9 mouse cellular contexts compared by ENCODE assay signal in the genomic region with DNA sequence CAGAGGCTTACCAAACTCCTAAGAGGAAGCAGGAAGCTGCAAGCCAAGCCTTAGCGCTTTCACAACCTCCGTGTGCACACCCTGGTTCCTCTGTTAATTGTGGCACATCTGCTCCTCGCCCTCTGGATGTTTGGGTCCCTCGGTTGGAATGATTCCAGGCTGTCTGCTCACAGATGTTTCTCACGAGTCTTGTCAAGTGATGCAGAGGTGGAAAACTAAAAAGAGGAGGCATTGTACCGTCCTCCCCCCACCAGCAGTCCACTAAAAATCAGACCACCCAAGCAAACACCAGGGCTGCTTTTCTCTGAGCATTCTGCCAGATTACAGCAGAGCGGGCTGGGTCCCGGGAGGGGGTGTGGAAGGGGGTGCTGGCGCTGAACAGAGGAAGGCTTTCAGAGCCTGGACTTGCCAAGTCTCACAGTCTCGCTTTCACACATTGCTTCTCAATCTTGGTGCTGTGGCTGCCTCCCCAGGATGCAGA. TPM values are rescaled to one million over a fixed set of nuclear protein-coding genes. Genes with fewer than 3 reads are reported as not detected.
A peak's percentile ranks its signal among the peaks of the same experiment; 100 is the strongest.
DNase-seq lines count a peak whose midpoint lies in the region; ATAC-seq and TF ChIP-seq lines count a peak whose summit lies in the region.
"Had no signal": no experiment of that assay in that cellular context is flagged by ENCODE, and none has a peak within 500 bp of the region (broad histone marks: within the 10 kb centered on the region; RNA-seq: fewer than 3 reads in every experiment).

No protein-coding gene starts in this region.

- peak; percentile 20 for ATAC-seq in common myeloid progenitor, adult 5-6 weeks (replicated peaks; ENCODE audit: low read depth, poor library complexity, severe bottlenecking)
- no peak for ATAC-seq in heart, embryonic 16.5 days (replicated peaks; ENCODE audit: extremely low read depth, insufficient read depth, low FRiP score)
- ATAC-seq in megakaryocyte progenitor cell, adult 5-6 weeks (replicated peaks; ENCODE audit: poor library complexity): peak; percentile 42
- no peak for ATAC-seq in stomach, postnatal 0 days (ENCODE audit: low FRiP score, low TSS enrichment)

- H3K27ac ChIP-seq in heart, embryonic 16.5 days (ENCODE audit: low read length): 0 out of 2 replicates have a peak overlapping the region, but pooled peaks have one; percentile 2
- peak overlapping the region; percentile 73 for H3K27ac ChIP-seq in stomach, postnatal 0 days (replicated peaks)

- no peaks in the 10 kb centered on the region for H3K9me3 ChIP-seq in heart, embryonic 16.5 days (replicated peaks; ENCODE audit: control insufficient read depth, low read length)
- H3K9me3 ChIP-seq in stomach, postnatal 0 days (ENCODE audit: control insufficient read depth, low read length): no peaks in the 10 kb centered on the region

- H3K36me3 ChIP-seq in heart, embryonic 16.5 days (ENCODE audit: control insufficient read depth, insufficient read depth): peaks cover 3% of the 10 kb centered on the region; the same call in 1 of the 2 replicates
- peaks cover 7% of the 10 kb centered on the region for H3K36me3 ChIP-seq in stomach, postnatal 0 days (ENCODE audit: control insufficient read depth, insufficient read depth, low read length)

- 33% methylated on average over 10 of the region's 10 CpGs for WGBS in heart, embryonic 16.5 days
- WGBS in stomach, postnatal 0 days: 20% methylated on average over 10 of the region's 10 CpGs

- peaks cover 31% of the 10 kb centered on the region for H3K4me1 ChIP-seq in heart, embryonic 16.5 days (ENCODE audit: control insufficient read depth, insufficient read depth, low read length)
- peaks cover 14% of the 10 kb centered on the region for H3K4me1 ChIP-seq in stomach, postnatal 0 days (replicated peaks; ENCODE audit: control insufficient read depth, insufficient read depth)

- peak; percentile 50 for DNase-seq in adrenal gland, postnatal 14 days
- DNase-seq in adrenal gland, postnatal 4 days (ENCODE audit: low spot score in 2 of 2): no peak
- DNase-seq in layer of hippocampus, adult 9-11 months: peak; percentile 82
- DNase-seq in stomach, postnatal 0 days (ENCODE audit: low spot score): no peak
- no peak for DNase-seq in adrenal gland, adult 8-10 months

- H3K4me2 ChIP-seq in heart, embryonic 16.5 days (ENCODE audit: low read depth, low read length): 0 out of 2 replicates have a peak overlapping the region, but pooled peaks have one; percentile 6
- no peak overlapping the region for H3K4me2 ChIP-seq in stomach, postnatal 0 days (replicated peaks; ENCODE audit: low read depth)

- TF ChIP-seq EP300 in stomach, postnatal 0 days (optimal IDR thresholded peaks at IDR 0.05): no peak

- no peak for TF ChIP-seq CTCF in stomach, postnatal 0 days (IDR thresholded peaks at IDR 0.05; ENCODE audit: low read depth)

- H3K9ac ChIP-seq in heart, embryonic 16.5 days (ENCODE audit: low read length): no peak overlapping the region
- H3K9ac ChIP-seq in stomach, postnatal 0 days (ENCODE audit: low read length): 0 out of 2 replicates have a peak overlapping the region, but pooled peaks have one; percentile 8

- H3K4me3 ChIP-seq in heart, embryonic 16.5 days (ENCODE audit: low read length): no peak overlapping the region
- H3K4me3 ChIP-seq in stomach, postnatal 0 days (ENCODE audit: low read depth, low read length): no peak overlapping the region

- no peaks in the 10 kb centered on the region for H3K27me3 ChIP-seq in heart, embryonic 16.5 days (ENCODE audit: control insufficient read depth, insufficient read depth, low read length)
- no peaks in the 10 kb centered on the region for H3K27me3 ChIP-seq in stomach, postnatal 0 days (ENCODE audit: control insufficient read depth, insufficient read depth, low read length)

RNA-seq across cellular contexts. Expression of gene Scamp2, which starts 5.0 kb away (rescaled TPM):
- total RNA-seq in adrenal gland, postnatal 14 days (2021): 41.8 and 51.8 TPM in 2 replicates
- 10 to 100 TPM; 63.4 to 72.2 TPM for total RNA-seq in adrenal gland, postnatal 4 days (2021)
- 19.2 and 24.9 TPM in 2 replicates for total RNA-seq in common myeloid progenitor, adult 5-6 weeks (2017)
- 52.3 and 53.4 TPM in 2 replicates for polyA plus RNA-seq in heart, embryonic 16.5 days (2015; fragmentation: Nextera tagmentation; extraction: Ambion mirVana)
- 71.1 and 73.2 TPM in 2 replicates for total RNA-seq in megakaryocyte progenitor cell, adult 5-6 weeks (2015)
- 26.2 and 28.2 TPM in 2 replicates for total RNA-seq in megakaryocyte progenitor cell, adult 5-6 weeks (2017)
- 102 and 104 TPM in 2 replicates for polyA plus RNA-seq in stomach, postnatal 0 days (2015; fragmentation: Nextera tagmentation; extraction: Ambion mirVana)
- 10 to 100 TPM; 62.3 to 78.5 (median 71.9) TPM for total RNA-seq in adrenal gland, adult 8-10 months (2022)

RNA-seq across cellular contexts. Expression of gene Mpi, which starts 13.2 kb away (rescaled TPM):
- total RNA-seq in adrenal gland, postnatal 14 days (2021): 35.8 and 38.6 TPM in 2 replicates
- total RNA-seq in adrenal gland, postnatal 4 days (2021): 10 to 100 TPM; 50.7 to 55.7 TPM
- 10.7 and 14.5 TPM in 2 replicates for total RNA-seq in common myeloid progenitor, adult 5-6 weeks (2017)
- polyA plus RNA-seq in heart, embryonic 16.5 days (2015; fragmentation: Nextera tagmentation; extraction: Ambion mirVana): 89.8 and 95.6 TPM in 2 replicates
- 15.5 and 21.5 TPM in 2 replicates for total RNA-seq in megakaryocyte progenitor cell, adult 5-6 weeks (2015)
- 14.0 and 17.2 TPM in 2 replicates for total RNA-seq in megakaryocyte progenitor cell, adult 5-6 weeks (2017)
- 24.6 and 26.1 TPM in 2 replicates for polyA plus RNA-seq in stomach, postnatal 0 days (2015; fragmentation: Nextera tagmentation; extraction: Ambion mirVana)
- total RNA-seq in adrenal gland, adult 8-10 months (2022): 10 to 100 TPM; 35.5 to 66.3 (median 46.1) TPM

RNA-seq across cellular contexts. Expression of gene Ulk3, which starts 23.5 kb away (rescaled TPM):
- 12.9 and 17.8 TPM in 2 replicates for total RNA-seq in adrenal gland, postnatal 14 days (2021)
- 10 to 100 TPM; 23.4 to 29.2 TPM for total RNA-seq in adrenal gland, postnatal 4 days (2021)
- 4.1 and 10.6 TPM in 2 replicates for total RNA-seq in common myeloid progenitor, adult 5-6 weeks (2017)
- 17.9 and 20.1 TPM in 2 replicates for polyA plus RNA-seq in heart, embryonic 16.5 days (2015; fragmentation: Nextera tagmentation; extraction: Ambion mirVana)
- 4.0 and 4.6 TPM in 2 replicates for total RNA-seq in megakaryocyte progenitor cell, adult 5-6 weeks (2015)
- total RNA-seq in megakaryocyte progenitor cell, adult 5-6 weeks (2017): 1.8 and 2.9 TPM in 2 replicates
- 8.4 and 8.6 TPM in 2 replicates for polyA plus RNA-seq in stomach, postnatal 0 days (2015; fragmentation: Nextera tagmentation; extraction: Ambion mirVana)
- total RNA-seq in adrenal gland, adult 8-10 months (2022): 10 to 100 TPM; 10.8 to 33.3 (median 19.5) TPM

RNA-seq across cellular contexts. Expression of gene Fam219b, which starts 28.5 kb away (rescaled TPM):
- total RNA-seq in adrenal gland, postnatal 14 days (2021): 17.5 and 19.1 TPM in 2 replicates
- total RNA-seq in adrenal gland, postnatal 4 days (2021): 10 to 100 TPM; 23.5 to 27.3 TPM
- total RNA-seq in common myeloid progenitor, adult 5-6 weeks (2017): 12.2 and 13.6 TPM in 2 replicates
- polyA plus RNA-seq in heart, embryonic 16.5 days (2015; fragmentation: Nextera tagmentation; extraction: Ambion mirVana): 12.7 and 13.4 TPM in 2 replicates
- 4.5 and 6.9 TPM in 2 replicates for total RNA-seq in megakaryocyte progenitor cell, adult 5-6 weeks (2015)
- 9.2 and 12.8 TPM in 2 replicates for total RNA-seq in megakaryocyte progenitor cell, adult 5-6 weeks (2017)
- 12.4 and 13.0 TPM in 2 replicates for polyA plus RNA-seq in stomach, postnatal 0 days (2015; fragmentation: Nextera tagmentation; extraction: Ambion mirVana)
- 10 to 100 TPM; 25.5 to 34.9 (median 31.0) TPM for total RNA-seq in adrenal gland, adult 8-10 months (2022)

RNA-seq across cellular contexts. Expression of gene Cplx3, which starts 40.3 kb away (rescaled TPM):
- total RNA-seq in adrenal gland, postnatal 14 days (2021): not detected in 2 replicates
- not detected for total RNA-seq in adrenal gland, postnatal 4 days (2021)
- total RNA-seq in common myeloid progenitor, adult 5-6 weeks (2017): not detected in 2 replicates
- polyA plus RNA-seq in heart, embryonic 16.5 days (2015; fragmentation: Nextera tagmentation; extraction: Ambion mirVana): not detected in 2 replicates
- not detected in 2 replicates for total RNA-seq in megakaryocyte progenitor cell, adult 5-6 weeks (2015)
- not detected in 2 replicates for total RNA-seq in megakaryocyte progenitor cell, adult 5-6 weeks (2017)
- not detected in 2 replicates for polyA plus RNA-seq in stomach, postnatal 0 days (2015; fragmentation: Nextera tagmentation; extraction: Ambion mirVana)
- not detected for total RNA-seq in adrenal gland, adult 8-10 months (2022)
- total RNA-seq: liver, adult 2 months had no signal
- polyA plus RNA-seq: liver, adult 2 months had no signal

Comparison
In these comparisons a context has a peak if more than half of its experiments do, and no peak if none do; other contexts are left out.
1. DNase-seq: peak in adrenal gland, postnatal 14 days (single experiment) and layer of hippocampus, adult 9-11 months (single experiment); none in adrenal gland, postnatal 4 days (0 of 2), stomach, postnatal 0 days (single experiment) and adrenal gland, adult 8-10 months (single experiment).
2. ATAC-seq: peak in common myeloid progenitor, adult 5-6 weeks (single experiment) and megakaryocyte progenitor cell, adult 5-6 weeks (single experiment); none in heart, embryonic 16.5 days (single experiment) and stomach, postnatal 0 days (single experiment).